Mouse (Mus musculus) B cell, adult 67 days (primary cell): ENCODE results near the gene Fam166a. TPM values are rescaled to one million over a fixed set of nuclear protein-coding genes. Genes with fewer than 3 reads are reported as not detected.

Source experiments
- total RNA-seq, 2 experiments: library from RNA; stranded (reverse); gene quantifications; 4 replicates each; pipeline ENCODE4 v1.2.4; 2023

The Fam166a gene
- under 1 TPM in 1 of 2 experiments, not detected in 1; 0.50 TPM for total RNA-seq

DNA sequence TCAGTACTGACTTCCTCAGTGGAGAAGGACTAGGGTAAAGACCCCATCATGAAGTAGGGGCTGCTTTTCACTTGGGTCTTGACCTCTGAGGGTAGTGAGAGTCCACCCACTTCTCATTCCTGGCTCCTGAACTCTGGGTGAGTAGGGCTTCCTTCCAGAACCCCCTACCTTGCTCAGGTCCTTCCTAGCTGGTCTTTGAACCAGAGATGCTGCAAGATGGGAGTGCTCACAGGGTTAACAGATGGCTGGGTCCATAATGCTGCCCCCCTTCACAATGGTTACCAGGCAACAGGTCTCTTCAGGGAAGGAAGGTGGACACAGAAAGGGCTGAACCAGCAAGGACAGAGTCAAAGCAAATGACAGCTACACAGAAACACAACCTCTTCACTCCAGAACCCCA, at the start of gene Fam166a:
Fam166a (plus strand) TSS at position 301 of the 400 bp plus-strand sequence.

DNA sequence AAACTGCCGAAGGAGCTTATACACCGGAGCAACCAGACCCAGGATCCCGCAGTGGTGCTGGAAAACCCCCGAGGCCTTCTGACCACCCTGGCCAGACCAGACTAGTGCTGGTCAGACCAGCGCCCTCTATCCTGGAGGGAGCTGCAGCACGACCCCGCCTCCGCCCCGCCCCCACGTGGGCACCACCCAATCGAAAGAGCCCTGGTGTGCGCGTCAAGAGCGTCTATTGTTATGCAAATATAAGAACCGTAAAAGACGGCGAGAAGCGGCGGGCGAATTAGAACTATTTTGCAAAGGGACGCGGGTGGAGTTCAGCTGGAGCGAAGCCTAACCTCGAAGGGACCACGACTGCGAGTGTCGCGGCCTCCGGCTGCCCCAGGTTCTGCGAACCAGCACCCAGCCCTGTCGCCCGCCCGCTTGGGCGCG, 38.1 kb upstream of the Fam166a start, which contains the start of gene Nrarp:
Nrarp (plus strand) TSS at position 281 of the 426 bp plus-strand sequence.

DNA sequence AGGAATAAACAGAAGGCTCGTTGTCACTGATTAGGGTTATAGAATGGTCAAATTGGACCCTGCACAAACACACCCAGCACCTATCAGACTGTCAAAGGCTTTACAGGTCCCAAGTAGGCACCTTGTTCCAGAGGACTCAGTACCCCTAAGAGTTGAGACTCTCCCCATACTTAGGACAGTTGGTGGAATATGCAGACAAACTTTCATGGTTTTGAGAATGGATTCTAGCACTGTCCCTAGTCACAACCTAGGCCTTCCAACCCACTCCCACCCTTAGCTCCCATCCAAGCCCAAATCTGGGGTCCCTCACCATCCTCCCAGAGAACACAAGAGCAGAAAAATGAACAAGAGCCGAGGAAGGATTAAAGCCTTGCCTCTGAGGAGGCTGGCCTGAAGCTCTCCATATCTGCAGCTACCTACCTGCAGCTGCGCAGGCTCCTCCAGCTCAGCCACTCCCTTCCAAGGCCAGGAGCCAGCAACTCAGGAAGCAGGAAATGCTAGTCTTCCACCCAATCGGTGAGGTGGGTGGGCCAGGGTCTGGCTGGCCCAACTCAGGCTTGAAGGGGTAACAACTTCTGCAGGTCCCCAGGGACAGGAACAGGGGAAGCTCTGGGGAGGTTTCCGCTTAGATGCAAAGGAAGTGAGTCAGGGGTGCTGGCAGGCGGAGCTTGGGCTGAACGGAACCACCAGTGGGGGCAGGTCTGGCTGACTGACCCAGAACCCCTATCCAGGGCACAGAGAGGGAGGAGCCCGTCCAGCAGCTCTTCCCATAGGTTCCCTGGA, 22.2 kb upstream of the Fam166a start, which contains the start of gene Tor4a:
Tor4a (minus strand) TSS at position 715 of the 783 bp plus-strand sequence.

GRCm38 (mm10) chr2:25211121-25211670, 7.3 kb upstream of the Fam166a start, which contains the start of gene Nelfb:
Gene Nelfb, minus strand, starts transcription at chr2:25211489.

DNA sequence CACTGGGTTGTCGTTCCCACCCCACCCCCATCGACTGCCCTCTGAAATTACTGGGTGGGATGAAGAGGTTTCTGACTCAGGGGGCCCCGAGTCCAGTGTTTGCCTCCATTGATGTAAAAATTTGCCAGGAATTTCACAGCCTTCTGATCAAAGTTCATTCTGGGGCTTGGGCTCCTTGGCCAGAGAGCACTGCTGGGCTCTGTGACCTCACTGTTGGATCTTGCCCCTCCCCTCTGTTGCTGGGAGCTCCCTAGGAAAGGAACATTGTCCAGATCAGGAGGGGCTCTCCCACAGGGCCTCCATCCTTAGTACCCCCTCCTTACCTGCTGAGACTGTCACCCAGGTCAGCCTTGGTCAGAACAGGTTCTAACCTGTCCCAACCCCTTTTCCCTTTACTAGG, 4.1 kb upstream of the Fam166a start, which contains the start of gene Stpg3:
Stpg3 (minus strand) TSS at position 194 of the 400 bp plus-strand sequence.

GRCm38 (mm10) chr2:25224492-25224765, 5.9 kb downstream of the Fam166a start, which contains the start of gene Tubb4b:
Gene Tubb4b, minus strand, starts transcription at chr2:25224702.

GRCm38 (mm10) chr2:25234050-25234449, 15.5 kb downstream of the Fam166a start, which contains the start of gene Slc34a3:
Gene Slc34a3, minus strand, starts transcription at chr2:25234364.

DNA sequence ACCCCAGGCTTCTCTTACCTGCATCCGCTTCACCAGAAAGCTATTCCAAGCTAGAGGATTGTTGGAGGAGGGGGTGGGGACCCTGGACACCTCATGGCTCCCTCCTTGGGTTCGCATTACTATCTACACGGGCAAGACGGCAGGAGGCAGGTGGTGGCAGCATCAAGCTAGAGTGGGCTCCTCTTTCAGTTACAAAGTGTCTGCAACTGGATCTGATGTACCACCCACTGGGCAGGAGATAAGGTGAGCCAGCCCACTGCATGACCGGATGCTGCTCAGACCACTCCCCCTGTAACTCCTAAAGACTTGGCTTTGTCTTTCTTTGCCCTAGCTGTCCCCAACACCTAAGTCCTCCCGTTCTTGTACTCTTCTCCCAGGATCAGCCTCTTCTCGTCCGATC, 18.1 kb downstream of the Fam166a start, which contains the start of gene Rnf224:
Rnf224 (minus strand) TSS at position 174 of the 400 bp plus-strand sequence.

DNA sequence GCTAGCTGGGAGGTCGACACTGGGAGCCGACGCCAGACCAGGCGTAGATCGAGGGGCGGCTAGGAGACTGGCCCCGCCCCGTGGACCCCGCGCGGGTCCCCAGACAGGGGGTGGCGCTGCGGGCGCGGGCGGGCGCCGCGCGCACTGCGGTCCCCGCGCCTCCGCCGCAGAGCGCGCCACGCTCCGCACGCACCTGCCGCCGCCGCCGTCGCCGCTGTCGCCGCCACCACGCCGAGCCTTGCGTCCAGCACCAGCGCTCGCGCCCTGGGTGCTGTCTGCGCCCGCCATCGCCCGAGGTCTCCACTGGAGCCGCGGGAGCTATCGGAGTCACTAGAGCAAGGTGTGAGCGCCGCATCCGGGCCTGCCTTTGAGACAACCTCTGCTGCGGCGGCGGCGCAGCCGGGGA, 23.6 kb downstream of the Fam166a start, which contains the start of the genes Rnf208 and Cysrt1:
Rnf208 (plus strand) TSS at position 155 of the 406 bp plus-strand sequence.
Cysrt1 (minus strand) TSS at position 352 of the 406 bp plus-strand sequence.

DNA sequence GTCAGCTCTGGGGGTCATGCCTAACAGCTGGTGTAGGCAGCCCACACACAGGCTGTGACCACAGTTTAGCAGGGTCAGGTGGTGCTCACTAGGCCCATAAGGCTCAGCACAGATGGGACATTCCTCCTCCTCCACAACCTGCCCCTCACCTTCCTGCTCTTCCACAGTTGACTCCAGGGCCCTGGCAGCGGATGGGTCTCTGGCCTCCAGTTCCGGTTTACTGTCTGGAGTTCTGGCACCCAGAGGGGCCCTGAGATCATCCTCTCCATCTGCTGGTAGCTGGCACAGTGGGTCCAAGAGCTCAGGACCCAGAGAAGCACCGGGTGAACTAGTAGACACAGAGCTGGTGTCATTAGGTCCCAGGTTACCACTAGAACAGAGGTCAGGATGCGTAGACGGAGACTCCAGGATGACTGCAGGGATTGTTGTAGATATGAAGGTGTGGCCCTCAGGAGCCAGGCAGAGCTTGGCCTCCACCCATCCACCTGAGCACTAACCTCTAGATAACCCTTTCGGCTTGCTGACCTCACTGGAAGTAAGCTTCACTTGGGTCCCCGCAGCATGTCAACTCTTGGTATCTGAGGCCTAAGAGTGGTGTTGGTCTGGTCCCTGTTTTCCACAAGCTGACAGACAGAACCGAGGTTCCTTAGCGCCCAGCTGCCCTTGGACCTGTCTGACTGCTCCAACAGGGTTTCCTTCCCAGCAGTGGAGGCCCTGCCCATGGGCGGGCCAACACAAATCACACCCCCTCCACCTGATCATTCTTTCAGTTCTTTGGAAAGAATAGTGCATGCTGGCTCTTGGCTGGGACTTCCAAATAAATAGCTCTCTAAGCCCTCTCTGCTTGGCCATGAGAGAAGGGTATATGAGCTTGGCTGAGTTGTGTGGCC, 27.9 kb downstream of the Fam166a start, which contains the start of gene AL732309.1:
AL732309.1 (minus strand) TSS at position 681 of the 890 bp plus-strand sequence.

DNA sequence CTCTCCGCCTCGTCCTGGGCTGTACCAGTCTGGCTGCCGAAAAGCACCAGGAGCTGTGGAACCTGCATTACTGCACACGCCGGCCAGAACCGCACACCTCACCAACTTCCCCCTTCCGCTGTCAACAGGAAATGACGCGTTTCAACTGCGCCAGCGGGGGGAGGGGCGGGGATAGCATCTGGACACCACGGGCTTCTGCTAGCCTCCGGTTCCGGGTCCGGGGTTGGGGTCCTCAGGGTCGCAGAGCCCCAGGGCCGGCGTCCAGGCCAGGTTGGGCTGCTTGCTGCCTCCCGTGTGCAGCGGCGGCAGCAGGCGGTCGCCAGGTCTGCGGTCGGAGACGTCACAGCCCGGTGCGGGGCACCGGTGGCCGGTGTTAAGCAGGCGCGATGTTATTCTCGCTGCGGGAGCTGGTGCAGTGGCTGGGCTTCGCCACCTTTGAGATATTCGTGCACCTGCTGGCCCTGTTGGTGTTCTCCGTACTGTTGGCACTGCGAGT, 36.8 kb downstream of the Fam166a start, which contains the start of gene Tmem203:
Tmem203 (plus strand) TSS at position 156 of the 496 bp plus-strand sequence.

DNA sequence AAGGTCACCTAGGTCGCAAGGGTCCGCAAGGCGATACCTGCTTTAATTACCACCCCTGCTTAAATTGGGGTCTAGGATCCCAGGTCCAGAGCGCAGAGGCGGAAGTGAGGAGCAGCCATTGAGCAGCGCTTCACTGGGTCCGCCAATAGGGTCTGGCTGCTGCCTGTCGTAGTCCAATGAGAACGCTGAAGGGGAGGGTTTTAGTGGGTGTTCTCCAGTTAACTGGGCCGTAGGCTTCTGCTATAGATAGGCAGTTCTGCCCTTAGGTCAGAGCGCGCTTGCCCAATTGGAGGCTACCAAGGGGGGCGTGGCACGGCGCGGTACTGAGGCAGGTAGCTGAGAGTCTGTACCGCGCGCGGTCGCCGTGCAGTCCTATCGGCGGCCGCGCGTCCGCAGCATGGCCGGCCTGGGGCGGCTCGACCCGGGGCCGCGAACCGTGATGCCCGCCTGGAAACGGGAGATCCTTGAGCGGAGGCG, 43.8 kb downstream of the Fam166a start, which contains the start of gene Tprn:
Tprn (plus strand) TSS at position 328 of the 477 bp plus-strand sequence.

Other genes starting within 250 kb of the Fam166a start
- gene Mrpl41, start 243.6 kb upstream of the Fam166a start, total RNA-seq, result 10 to 100 TPM; 21.7 to 31.1 TPM
- 100 to 1,000 TPM; 129 to 133 TPM for gene Pnpla7, start 242.7 kb upstream of the Fam166a start, total RNA-seq
- 10 to 100 TPM; 44.6 to 55.0 TPM for gene Nsmf, start 164.4 kb upstream of the Fam166a start, total RNA-seq
- not detected for gene Entpd8, start 138.4 kb upstream of the Fam166a start, total RNA-seq
- not detected for gene Noxa1, start 123.6 kb upstream of the Fam166a start, total RNA-seq
- gene Nrarp, start 38.0 kb upstream of the Fam166a start, total RNA-seq, result 1 to 10 TPM; 3.7 to 4.2 TPM
- gene Tor4a, start 21.9 kb upstream of the Fam166a start, total RNA-seq, result 10 to 100 TPM; 36.4 to 59.0 TPM
- 10 to 100 TPM; 96.3 to 98.1 TPM for gene Nelfb, start 7.3 kb upstream of the Fam166a start, total RNA-seq
- not detected for gene Stpg3, start 4.1 kb upstream of the Fam166a start, total RNA-seq
- gene Tubb4b, start 6.0 kb downstream of the Fam166a start, total RNA-seq, result 100 to 1,000 TPM; 117 to 128 TPM
- not detected for gene Slc34a3, start 15.6 kb downstream of the Fam166a start, total RNA-seq
- not detected for gene Rnf224, start 18.0 kb downstream of the Fam166a start, total RNA-seq
- not detected for gene Rnf208, start 23.5 kb downstream of the Fam166a start, total RNA-seq
- gene Cysrt1, start 23.7 kb downstream of the Fam166a start, total RNA-seq, result not detected
- 10 to 100 TPM; 10.7 to 11.9 TPM for gene AL732309.1, start 28.1 kb downstream of the Fam166a start, total RNA-seq
- gene Tmem203, start 36.7 kb downstream of the Fam166a start, total RNA-seq, result 10 to 100 TPM; 20.1 to 25.4 TPM
- gene Tprn, start 43.9 kb downstream of the Fam166a start, total RNA-seq, result 10 to 100 TPM; 15.5 to 20.0 TPM
- 10 to 100 TPM; 43.7 to 44.2 TPM for gene Ssna1, start 53.7 kb downstream of the Fam166a start, total RNA-seq
- 100 to 1,000 TPM; 114 to 127 TPM for gene Anapc2, start 53.7 kb downstream of the Fam166a start, total RNA-seq
- gene Tmem210, start 69.4 kb downstream of the Fam166a start, total RNA-seq, result not detected
- gene Lrrc26, start 71.2 kb downstream of the Fam166a start, total RNA-seq, result not detected
- not detected for gene Grin1, start 100.4 kb downstream of the Fam166a start, total RNA-seq
- gene Man1b1, start 113.6 kb downstream of the Fam166a start, total RNA-seq, result 10 to 100 TPM; 49.9 to 52.4 TPM
- gene Dpp7, start 137.6 kb downstream of the Fam166a start, total RNA-seq, result 10 to 100 TPM; 36.0 to 36.9 TPM
- 10 to 100 TPM; 25.0 to 27.0 TPM for gene Uap1l1, start 146.9 kb downstream of the Fam166a start, total RNA-seq
- gene Sapcd2, start 153.6 kb downstream of the Fam166a start, total RNA-seq, result 1 to 10 TPM in 1 of 2 experiments, under 1 TPM in 1; 0.44 to 1.0 TPM
- gene Entpd2, start 177.1 kb downstream of the Fam166a start, total RNA-seq, result not detected
- not detected for gene Npdc1, start 180.6 kb downstream of the Fam166a start, total RNA-seq
- gene Fut7, start 204.5 kb downstream of the Fam166a start, total RNA-seq, result not detected
- 10 to 100 TPM; 48.1 to 52.4 TPM for gene Abca2, start 210.0 kb downstream of the Fam166a start, total RNA-seq
- not detected for gene Clic3, start 238.1 kb downstream of the Fam166a start, total RNA-seq
- gene Paxx, start 242.3 kb downstream of the Fam166a start, total RNA-seq, result 10 to 100 TPM; 90.9 to 100.0 TPM